Mouse (Mus musculus) cerebellum, postnatal 4 days (tissue): ENCODE data around the gene Amd1.

ENCODE experiments used
- DNase-seq, 2 experiments: peaks; one replicate each; pipeline ENCODE4 v3.0.0; 2022; ENCODE audit warnings: low spot score in 2 of 2, mixed read lengths in 1 of 2

Gene Amd1

DNA sequence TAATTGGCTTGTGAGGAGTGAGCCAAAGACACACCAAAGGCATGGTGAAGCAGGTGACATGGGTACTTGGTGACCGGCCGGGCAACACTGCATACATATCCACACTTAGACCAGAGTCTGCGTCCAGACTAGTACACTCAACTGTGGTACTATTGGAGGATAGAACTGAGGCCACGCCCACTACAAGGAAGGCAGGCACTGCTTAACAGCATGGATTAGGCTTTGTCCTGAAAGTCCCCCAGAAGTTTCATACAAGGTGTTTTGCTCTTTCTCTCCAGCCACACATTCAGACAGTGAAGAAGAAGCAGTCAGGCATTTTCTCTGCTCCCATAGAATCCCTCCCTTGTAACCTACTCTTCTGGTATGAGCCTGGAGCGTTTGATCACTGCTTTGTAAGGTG lies 45.3 kb downstream of the Amd1 start:
- DNase-seq: peak in 1 of 2 experiments; percentile 44

DNA sequence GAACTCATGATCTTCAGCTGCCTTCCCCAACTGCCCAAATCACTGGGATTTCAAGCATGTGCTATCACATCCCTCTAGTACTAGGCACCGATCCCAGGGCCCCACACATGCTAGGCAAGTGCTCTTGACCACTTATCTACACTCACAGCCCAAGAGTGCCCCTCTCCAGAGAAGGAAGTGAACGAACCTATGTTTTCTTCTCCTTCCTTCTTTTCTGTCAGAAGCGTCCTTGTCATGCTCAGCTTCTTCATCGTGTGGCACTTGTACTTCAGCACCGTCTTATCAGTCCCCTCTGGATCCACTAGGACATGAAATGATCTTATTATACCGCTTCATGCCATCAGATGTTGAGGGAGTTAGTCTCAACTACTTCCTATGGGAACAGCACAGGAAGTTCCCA lies 51.0 kb downstream of the Amd1 start:
- no peak for DNase-seq

DNA sequence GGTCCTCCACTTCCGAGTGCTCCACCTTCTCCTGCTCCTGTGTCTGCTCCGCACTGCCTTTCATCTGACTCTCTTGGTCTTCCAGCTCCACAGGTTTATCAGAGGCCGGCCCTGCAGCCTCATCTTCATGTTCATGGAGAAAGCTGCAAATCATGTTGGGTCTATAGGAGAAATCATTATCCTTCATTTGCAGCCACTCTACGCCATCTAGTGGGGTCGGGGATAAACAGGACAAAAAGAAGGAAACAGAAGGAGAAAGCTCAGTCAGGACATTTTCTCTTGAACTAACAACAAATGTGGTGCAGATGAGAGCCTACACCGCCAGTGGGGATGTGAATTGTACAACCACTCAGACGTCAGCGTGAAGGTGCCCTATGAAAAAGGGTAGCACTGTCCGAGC lies 52.4 kb downstream of the Amd1 start:
- no peak for DNase-seq

DNA sequence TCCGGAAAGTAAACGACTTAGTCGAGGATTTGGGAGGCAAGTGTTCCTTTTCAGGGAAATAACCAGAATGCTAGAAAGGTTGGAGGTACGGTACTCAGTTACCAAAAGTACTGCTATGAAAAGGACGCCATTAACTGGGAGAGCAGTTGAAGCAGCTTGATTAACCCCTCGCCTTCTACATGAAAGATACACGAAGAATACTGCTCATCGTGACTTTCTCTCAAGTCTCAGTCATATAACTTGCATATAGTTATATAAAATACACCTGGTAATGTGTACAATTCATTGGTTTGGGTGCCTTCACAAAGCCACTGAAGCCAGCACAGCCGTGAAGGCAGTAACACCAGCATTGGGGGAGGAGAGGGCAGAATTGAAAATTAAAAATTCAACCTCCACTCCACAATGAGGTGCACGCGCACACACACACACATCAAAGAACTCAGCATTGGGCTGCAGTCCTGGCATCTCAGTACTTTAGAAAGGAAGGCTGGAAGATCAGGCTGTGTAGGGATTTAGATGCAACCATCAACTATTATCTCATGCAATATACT lies 54.7 kb downstream of the Amd1 start:
- DNase-seq: no peak

DNA sequence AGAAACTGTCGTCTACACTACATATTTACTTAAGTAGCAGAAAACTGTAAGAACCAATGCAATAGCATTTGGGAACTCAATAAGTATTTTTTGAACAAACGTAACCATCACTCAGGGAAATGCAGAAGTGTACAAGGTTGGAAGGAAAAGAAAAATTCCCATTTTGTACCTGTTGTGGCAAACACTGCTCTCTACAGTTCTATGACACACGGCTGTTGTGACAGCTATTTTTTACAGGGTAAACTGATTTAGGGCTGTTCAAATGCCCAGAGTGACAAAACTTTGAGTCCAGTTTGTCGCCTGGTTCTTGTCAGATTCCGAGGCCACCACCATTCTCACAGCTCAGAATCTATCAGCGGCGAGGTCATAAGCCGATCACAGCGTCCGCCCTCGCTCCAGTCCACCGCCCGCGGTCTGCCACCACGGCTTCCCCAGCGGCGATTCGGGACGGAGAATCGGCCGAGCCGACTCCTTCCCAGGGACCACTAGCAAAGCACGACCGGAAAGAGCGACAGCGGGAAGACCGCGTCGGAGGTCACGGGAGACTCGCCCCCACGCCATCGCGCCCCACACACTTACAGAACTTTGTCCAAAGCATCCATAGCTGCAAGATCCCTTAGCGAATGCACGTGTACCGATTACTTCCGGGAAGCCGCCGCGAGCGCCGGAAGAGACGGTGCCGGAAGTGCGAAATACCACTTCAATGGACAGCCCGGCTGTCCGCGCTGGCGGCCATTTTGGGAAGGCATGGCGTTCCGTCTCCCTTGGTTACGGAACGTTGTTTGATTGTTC lies 55.4 kb downstream of the Amd1 start, which contains the start of gene Rpf2:
Rpf2 (minus strand) TSS at position 663 of the 792 bp plus-strand sequence.
- DNase-seq: peak; percentile 44 to 77

DNA sequence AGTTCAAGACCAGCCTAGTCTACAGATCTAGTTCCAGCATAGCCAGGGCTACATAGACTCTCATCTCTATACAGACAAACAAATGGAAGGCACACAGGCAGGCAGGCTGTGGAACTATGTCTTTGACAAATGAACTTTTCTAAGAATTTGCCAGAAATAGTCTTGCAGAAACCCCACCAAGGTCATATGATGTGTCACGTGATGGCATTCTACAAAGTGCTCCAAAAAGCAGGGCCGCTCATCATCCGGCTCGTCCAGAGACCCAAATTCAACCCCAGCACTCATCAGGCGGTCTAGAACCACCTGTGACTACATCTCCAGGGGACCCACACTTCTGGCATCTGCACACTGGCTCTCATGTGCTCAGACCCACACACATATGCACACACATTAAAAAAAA lies 64.2 kb downstream of the Amd1 start:
- DNase-seq: no peak
